Mouse (Mus musculus): ENCODE measurements around the gene Mad2l2. TPM values are rescaled to one million over a fixed set of nuclear protein-coding genes. Genes with fewer than 3 reads are reported as not detected.
"Not testable (repeated sequence)": the region's sequence is repeated elsewhere in the genome, so short reads cannot be mapped to it uniquely, and the experiment has no call there.

Gene Mad2l2
- polyA plus RNA-seq, 1 experiment from 2014 or later, result 106 TPM

DNA sequence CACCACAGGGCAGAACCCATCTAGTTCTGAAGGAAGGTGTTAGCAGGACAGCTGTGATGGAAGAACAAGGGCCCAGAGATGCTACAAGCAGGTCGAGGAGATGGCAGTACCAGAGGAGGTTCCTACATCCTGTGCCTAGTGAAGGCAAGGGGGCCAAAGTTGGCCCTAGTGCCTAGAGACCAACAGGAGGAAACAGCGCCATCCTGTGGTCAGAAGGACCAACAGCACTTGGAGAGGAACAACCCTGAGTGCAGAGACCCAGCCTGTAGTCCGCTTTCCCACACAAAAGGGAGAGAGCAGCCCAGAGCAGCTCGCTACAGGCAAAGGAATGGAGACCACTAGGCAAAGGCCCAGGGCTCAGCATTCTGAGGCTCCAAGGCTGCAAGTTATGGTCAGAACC lies 55.6 kb downstream of the Mad2l2 start:
- Histone ChIP-seq H3K36me3 (no peaks in the 10 kb centered on the region), H3K4me1 (replicated peaks) (peaks cover 13% of the 10 kb centered on the region), H3K27me3 (peaks cover 20% of the 10 kb centered on the region), H3K27ac (no peak overlapping the region), H3K4me2 (replicated peaks) (no peak overlapping the region), H3K9me3 (no peaks in the 10 kb centered on the region), H3K9ac (replicated peaks) (no peak overlapping the region), H3K4me3 (replicated peaks) (no peak overlapping the region)
- no peak for ATAC-seq
- 67% methylated on average over 4 of the region's 4 CpGs for WGBS

DNA sequence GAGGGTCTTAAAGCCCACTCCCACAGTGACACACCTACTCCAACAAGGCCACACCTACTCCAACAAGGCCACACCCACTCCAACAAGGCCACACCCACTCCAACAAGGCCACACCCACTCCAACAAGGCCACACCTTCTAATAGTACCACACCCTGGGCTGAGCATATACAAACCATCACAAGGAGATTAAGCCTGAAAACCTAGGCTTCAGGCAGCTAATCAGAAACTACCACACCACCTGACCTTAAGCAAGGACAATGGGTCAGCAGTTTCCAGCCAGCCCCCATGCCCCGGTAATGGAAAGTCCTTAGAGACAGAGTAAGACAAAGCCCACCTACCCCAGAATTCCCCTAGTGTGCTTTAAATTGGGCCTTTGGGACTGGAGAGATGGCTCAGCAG lies 58.6 kb downstream of the Mad2l2 start:
- peaks cover 12% of the 10 kb centered on the region for H3K27me3 ChIP-seq
- H3K4me1 ChIP-seq (replicated peaks), result peaks cover 23% of the 10 kb centered on the region
- not testable (repeated sequence) for H3K4me2 ChIP-seq (replicated peaks); H3K9me3 ChIP-seq; H3K9ac ChIP-seq (replicated peaks); H3K4me3 ChIP-seq (replicated peaks); H3K36me3 ChIP-seq; ATAC-seq; H3K27ac ChIP-seq
- 95% methylated on average over 1 of the region's 1 CpGs for WGBS

DNA sequence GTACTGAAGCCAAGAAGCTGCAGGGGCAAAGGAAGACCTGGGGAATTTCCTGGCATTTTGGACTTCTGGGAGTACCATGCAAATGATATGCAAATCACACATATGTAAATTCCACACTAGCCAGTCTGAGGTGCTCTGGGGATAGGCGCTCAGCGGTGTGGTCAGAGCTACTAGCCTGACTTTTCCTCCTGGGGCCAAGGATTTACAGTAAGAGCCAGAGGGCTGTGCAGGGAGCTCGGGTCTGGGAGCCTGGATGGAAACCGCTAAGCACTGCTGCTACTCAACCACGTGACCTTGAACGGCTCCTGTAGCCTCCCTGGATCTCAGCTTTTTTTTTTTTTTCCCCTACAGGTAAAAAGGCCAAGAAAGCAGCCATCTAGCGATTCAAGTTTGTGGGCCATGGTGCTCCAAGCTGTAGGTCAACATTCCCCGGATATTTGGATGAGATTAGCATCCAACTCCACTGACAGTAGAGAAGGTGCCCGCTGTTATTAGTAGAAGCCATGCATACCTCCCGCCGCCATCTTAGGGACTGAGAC lies 62.6 kb downstream of the Mad2l2 start:
- peak; percentile 74 for ATAC-seq
- Histone ChIP-seq H3K4me1 (replicated peaks) (peaks cover 24% of the 10 kb centered on the region), H3K9me3 (no peaks in the 10 kb centered on the region), H3K27me3 (peaks cover 4% of the 10 kb centered on the region), H3K9ac (replicated peaks) (no peak overlapping the region), H3K4me3 (replicated peaks) (no peak overlapping the region), H3K27ac (peak overlapping the region; percentile 54; the same call in 1 of the 2 replicates), H3K36me3 (no peaks in the 10 kb centered on the region), H3K4me2 (replicated peaks) (0 out of 2 replicates have a peak overlapping the region, but pooled peaks have one; percentile 2)
- 36% methylated on average over 11 of the region's 11 CpGs for WGBS

DNA sequence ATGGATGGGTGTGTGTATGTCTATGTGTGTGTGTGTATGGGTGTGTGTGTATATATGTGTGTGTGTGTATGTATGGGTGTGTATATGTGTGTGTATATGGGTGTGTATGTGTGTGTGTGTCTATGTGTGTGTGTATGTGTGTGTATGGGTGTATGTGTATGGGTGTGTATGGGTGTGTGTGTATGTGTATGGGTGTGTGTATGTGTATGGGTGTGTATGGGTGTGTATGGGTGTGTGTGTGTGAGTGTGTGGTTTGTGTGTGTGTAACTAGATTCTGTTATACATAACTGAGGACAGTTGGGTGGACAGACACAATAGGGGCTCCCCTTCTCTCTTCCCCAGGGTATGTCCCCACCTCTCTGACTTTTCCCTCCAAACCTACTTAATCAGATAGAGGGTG lies 64.2 kb downstream of the Mad2l2 start:
- Histone ChIP-seq H3K27ac (no peak overlapping the region), H3K36me3 (no peaks in the 10 kb centered on the region), H3K9me3 (no peaks in the 10 kb centered on the region), H3K9ac (replicated peaks) (no peak overlapping the region), H3K27me3 (no peaks in the 10 kb centered on the region), H3K4me3 (replicated peaks) (no peak overlapping the region), H3K4me2 (replicated peaks) (no peak overlapping the region), H3K4me1 (replicated peaks) (peaks cover 38% of the 10 kb centered on the region)
- no peak for ATAC-seq

Small RNAs within 50 kb of the gene (microRNA-seq; reads per million reads assigned to microRNA genes)
- not detected for gene Mir7022

Other genes with a start within 250 kb of the Mad2l2 start
- 77.3 and 78.6 TPM in 2 replicates for gene Mfn2, start 225.7 kb upstream of the Mad2l2 start, polyA plus RNA-seq (2015; fragmentation: Nextera tagmentation; extraction: Ambion mirVana)
- gene Plod1, start 193.6 kb upstream of the Mad2l2 start, polyA plus RNA-seq (2015; fragmentation: Nextera tagmentation; extraction: Ambion mirVana), result 18.7 and 20.4 TPM in 2 replicates
- gene 2510039O18Rik, start 189.5 kb upstream of the Mad2l2 start, polyA plus RNA-seq (2015; fragmentation: Nextera tagmentation; extraction: Ambion mirVana), result 10.2 and 13.6 TPM in 2 replicates
- gene Nppb, start 144.6 kb upstream of the Mad2l2 start, polyA plus RNA-seq (2015; fragmentation: Nextera tagmentation; extraction: Ambion mirVana), result 0.36 TPM in 1 of 2 replicates, not detected in the other
- gene Nppa, start 129.7 kb upstream of the Mad2l2 start, polyA plus RNA-seq (2015; fragmentation: Nextera tagmentation; extraction: Ambion mirVana), result 2.5 and 3.4 TPM in 2 replicates
- gene Clcn6, start 91.6 kb upstream of the Mad2l2 start, polyA plus RNA-seq (2015; fragmentation: Nextera tagmentation; extraction: Ambion mirVana), result 33.9 and 35.3 TPM in 2 replicates
- 26.6 and 28.4 TPM in 2 replicates for gene Mthfr, start 91.3 kb upstream of the Mad2l2 start, polyA plus RNA-seq (2015; fragmentation: Nextera tagmentation; extraction: Ambion mirVana)
- 5.4 and 7.9 TPM in 2 replicates for gene Agtrap, start 42.4 kb upstream of the Mad2l2 start, polyA plus RNA-seq (2015; fragmentation: Nextera tagmentation; extraction: Ambion mirVana)
- 14.6 and 20.4 TPM in 2 replicates for gene Draxin, start 314 bp downstream of the Mad2l2 start, polyA plus RNA-seq (2015; fragmentation: Nextera tagmentation; extraction: Ambion mirVana)
- 15.9 and 19.6 TPM in 2 replicates for gene Fbxo6, start 21.8 kb downstream of the Mad2l2 start, polyA plus RNA-seq (2015; fragmentation: Nextera tagmentation; extraction: Ambion mirVana)
- 97.8 and 103 TPM in 2 replicates for gene Fbxo44, start 30.1 kb downstream of the Mad2l2 start, polyA plus RNA-seq (2015; fragmentation: Nextera tagmentation; extraction: Ambion mirVana)
- 2.3 and 2.4 TPM in 2 replicates for gene Fbxo2, start 30.2 kb downstream of the Mad2l2 start, polyA plus RNA-seq (2015; fragmentation: Nextera tagmentation; extraction: Ambion mirVana)
- gene Disp3, start 157.6 kb downstream of the Mad2l2 start, polyA plus RNA-seq (2015; fragmentation: Nextera tagmentation; extraction: Ambion mirVana), result 11.1 and 12.0 TPM in 2 replicates